Mouse (Mus musculus) natural killer cell, adult 2 months (primary cell): ENCODE results near the gene Lipf.

Experiments used
- DNase-seq, 2 experiments: peaks; one replicate each; pipeline ENCODE4 v3.0.0; 2022; ENCODE audit warnings: low spot score in 2 of 2

Gene Lipf

GRCm38 (mm10) chr19:33960887-33961286, at the start of gene Lipf:
Gene Lipf, plus strand, starts transcription at chr19:33961187.
- no peak for DNase-seq

- DNase-seq, result no peak
Observed at GRCm38 (mm10) chr19:33924099-33924498, 36.9 kb upstream of the Lipf start.

DNA sequence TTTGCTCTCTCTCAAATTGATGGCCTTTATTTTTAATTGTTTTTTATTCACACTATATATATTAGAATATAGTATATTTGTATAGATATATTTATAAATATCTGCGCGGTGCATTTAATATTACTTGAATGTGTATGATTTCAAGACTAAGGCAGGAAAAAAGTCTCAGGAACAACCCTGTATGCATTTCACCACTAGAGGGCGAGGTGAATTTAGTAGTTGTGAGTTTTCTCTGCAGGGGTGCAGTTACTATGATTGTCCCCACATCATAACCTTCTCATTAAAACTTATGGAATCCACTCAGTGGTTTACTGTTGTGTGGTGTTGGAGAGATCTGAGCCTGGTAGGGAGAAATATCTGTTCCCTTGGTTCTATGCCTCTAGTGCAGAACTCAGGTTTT, 18.0 kb downstream of the Lipf start:
- DNase-seq, result no peak

DNA sequence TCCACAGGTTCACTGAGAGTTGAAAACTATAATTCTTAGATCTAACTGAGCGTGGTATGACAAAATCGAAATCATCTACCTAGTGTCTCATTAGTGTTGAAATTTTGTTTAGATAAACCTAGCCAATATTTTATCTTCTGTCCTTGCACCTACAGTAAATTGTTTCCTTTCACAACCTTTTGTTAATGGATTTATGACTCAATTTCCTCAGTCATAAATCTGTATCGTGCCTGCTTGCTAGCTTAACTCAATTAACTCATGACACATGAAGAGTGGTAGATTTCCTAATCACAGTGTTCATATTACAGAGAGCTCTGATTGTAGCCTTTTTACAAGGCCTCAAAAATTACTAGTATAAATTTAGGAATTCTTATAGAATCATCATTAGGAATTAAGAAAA, 22.1 kb downstream of the Lipf start:
- no peak for DNase-seq

DNA sequence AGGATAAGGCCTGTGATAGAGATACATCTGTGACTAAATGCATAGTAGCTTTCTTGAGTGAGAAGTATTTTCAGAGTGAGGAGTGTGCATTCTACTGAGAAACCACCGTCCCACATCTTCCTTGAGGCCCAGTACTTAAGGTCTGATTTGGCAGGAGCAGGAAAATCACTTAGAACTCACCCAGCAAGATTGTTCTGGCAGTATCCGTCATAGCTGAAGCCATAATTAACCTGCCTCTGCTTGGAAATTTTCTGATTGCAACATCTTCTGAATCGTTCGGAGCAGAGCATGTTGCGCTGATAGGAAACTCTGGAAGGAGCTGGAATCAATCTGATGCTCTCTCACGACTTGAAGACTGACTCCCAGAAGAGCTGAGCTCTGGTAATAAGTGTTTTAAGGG, 47.0 kb downstream of the Lipf start, which contains the start of gene Lipk:
Gene Lipk (plus strand): TSS at position 289 of the 400 bp plus-strand sequence.
- no peak for DNase-seq

- DNase-seq, result no peak
Observed at GRCm38 (mm10) chr19:34021440-34022172, 60.6 kb downstream of the Lipf start.

DNA sequence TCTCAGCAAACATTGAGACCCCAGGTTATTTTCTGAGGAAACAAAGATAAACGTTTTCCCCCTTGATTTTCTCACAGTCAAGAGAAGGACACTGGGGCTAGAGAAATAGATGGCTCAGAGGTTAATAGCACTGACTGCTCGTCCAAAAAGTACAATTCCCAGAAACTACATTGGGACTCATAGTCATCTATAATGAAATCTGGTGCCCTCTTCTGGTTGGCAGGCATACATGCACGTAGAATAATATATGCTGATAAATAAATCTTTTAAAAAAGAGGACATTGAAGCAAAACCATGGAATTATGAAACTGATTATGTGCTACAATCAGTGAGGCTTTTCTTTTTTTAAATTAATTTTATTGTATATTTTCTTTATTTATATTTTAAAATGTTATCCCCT, 61.8 kb downstream of the Lipf start:
- DNase-seq, result no peak
